ENCODE assay signal across 19 mouse cellular contexts in the genomic region with DNA sequence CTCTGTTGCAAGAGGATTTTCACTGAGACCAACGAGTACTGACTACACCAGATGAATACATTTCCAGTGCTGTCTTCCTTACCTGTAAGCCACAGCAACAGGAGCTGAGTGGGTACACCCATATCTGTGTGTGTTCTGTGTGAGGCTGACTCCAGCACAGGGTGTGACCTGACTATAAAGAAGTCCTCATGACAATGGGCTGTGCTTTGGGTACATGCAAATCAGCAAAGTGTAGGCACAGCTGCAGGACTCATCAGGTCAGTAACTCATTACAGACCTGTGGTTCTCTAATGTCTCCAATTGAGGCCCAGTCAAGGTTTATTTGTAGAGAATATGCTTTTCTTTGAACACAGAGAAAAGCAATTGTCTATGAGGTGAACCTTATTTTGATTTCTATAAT.
"Had no signal": no experiment of that assay in that cellular context is flagged by ENCODE, and none has a peak within 500 bp of the region (broad histone marks: within the 10 kb centered on the region; RNA-seq: fewer than 3 reads in every experiment).

No protein-coding gene starts in this region.

- DNase-seq: liver, embryonic 13.5 days; liver, postnatal 0 days; lung, adult 2 months; lung, postnatal 14 days; lung, postnatal 4 days; right cerebral cortex, postnatal 14 days; thymus, adult 2 months; thymus, postnatal 25 days; thymus, postnatal 4 days had no signal

- H3K4me1 ChIP-seq: liver, embryonic 13.5 days; liver, embryonic 15.5 days; lung, embryonic 15.5 days; midbrain, embryonic 13.5 days; neural tube, embryonic 13.5 days; neural tube, embryonic 15.5 days; stomach, embryonic 15.5 days had no signal

- H3K4me3 ChIP-seq: liver, embryonic 13.5 days; liver, embryonic 15.5 days; lung, embryonic 15.5 days; midbrain, embryonic 13.5 days; myocyte; neural tube, embryonic 13.5 days; neural tube, embryonic 15.5 days; stomach, embryonic 15.5 days had no signal

- H3K9me3 ChIP-seq: liver, embryonic 13.5 days; liver, embryonic 15.5 days; lung, embryonic 15.5 days; midbrain, embryonic 13.5 days; neural tube, embryonic 13.5 days; neural tube, embryonic 15.5 days; stomach, embryonic 15.5 days had no signal

- H3K36me3 ChIP-seq: liver, embryonic 13.5 days; liver, embryonic 15.5 days; lung, embryonic 15.5 days; midbrain, embryonic 13.5 days; neural tube, embryonic 13.5 days; neural tube, embryonic 15.5 days; stomach, embryonic 15.5 days had no signal

- H3K27ac ChIP-seq: liver, embryonic 13.5 days; liver, embryonic 15.5 days; lung, embryonic 15.5 days; midbrain, embryonic 13.5 days; neural tube, embryonic 13.5 days; neural tube, embryonic 15.5 days; stomach, embryonic 15.5 days; stomach, postnatal 0 days had no signal

- H3K4me2 ChIP-seq: liver, embryonic 11.5 days; liver, embryonic 13.5 days; liver, embryonic 15.5 days; lung, embryonic 15.5 days; midbrain, embryonic 11.5 days; midbrain, embryonic 13.5 days; neural tube, embryonic 13.5 days; neural tube, embryonic 15.5 days; stomach, embryonic 15.5 days had no signal

- H3K9ac ChIP-seq: liver, embryonic 13.5 days; liver, embryonic 15.5 days; liver, postnatal 0 days; lung, embryonic 15.5 days; midbrain, embryonic 13.5 days; neural tube, embryonic 13.5 days; neural tube, embryonic 15.5 days; stomach, embryonic 15.5 days had no signal

- H3K27me3 ChIP-seq: liver, embryonic 13.5 days; liver, embryonic 15.5 days; lung, embryonic 15.5 days; midbrain, embryonic 13.5 days; neural tube, embryonic 13.5 days; neural tube, embryonic 15.5 days; stomach, embryonic 15.5 days had no signal
